ENCODE assay signal across 8 mouse cellular contexts in genomic region chr16:10280286-10280951, GRCm38 (mm10). TPM values are rescaled to one million over a fixed set of nuclear protein-coding genes. Genes with fewer than 3 reads are reported as not detected.
DNase-seq lines count a peak whose midpoint lies in the region; ATAC-seq and TF ChIP-seq lines count a peak whose summit lies in the region.

No protein-coding gene starts in this region.

- no peak overlapping the region for H3K4me3 ChIP-seq in kidney, embryonic 15.5 days (replicated peaks)
- no peak overlapping the region for H3K4me3 ChIP-seq in limb, embryonic 14.5 days (replicated peaks; ENCODE audit: low read length)

- 44% methylated on average over 12 of the region's 12 CpGs for WGBS in kidney, embryonic 15.5 days
- WGBS in limb, embryonic 14.5 days, result 44% methylated on average over 12 of the region's 12 CpGs

- peak; percentile 73 for ATAC-seq in Patski
- peak; percentile 38; the same call in 1 of the 2 replicates for ATAC-seq in kidney, embryonic 15.5 days (replicated peaks; ENCODE audit: low FRiP score)
- ATAC-seq in limb, embryonic 14.5 days (ENCODE audit: low FRiP score, low read depth), result peak; percentile 55; the same call in 1 of the 2 replicates

- no peak overlapping the region for H3K9ac ChIP-seq in kidney, embryonic 15.5 days
- H3K9ac ChIP-seq in limb, embryonic 14.5 days (ENCODE audit: low read depth, low read length, severe bottlenecking), result no peak overlapping the region

- intact Hi-C loops in gastrocnemius, postnatal 14 days (cut with DNase I; ENCODE audit: low total_unique reads), result loop anchor here (5.0 kb wide), 2 partner anchors 117 to 242 kb away; partner anchors contain the start of gene Tekt5

- H3K27me3 ChIP-seq in Patski, result no peaks in the 10 kb centered on the region
- H3K27me3 ChIP-seq in kidney, embryonic 15.5 days, result 0 out of 2 replicates have a peak, but pooled peaks cover 3% of the 10 kb centered on the region
- H3K27me3 ChIP-seq in limb, embryonic 14.5 days (ENCODE audit: control insufficient read depth, insufficient read depth, low read length), result no peaks in the 10 kb centered on the region

- no peak overlapping the region for H3K4me2 ChIP-seq in kidney, embryonic 15.5 days
- H3K4me2 ChIP-seq in limb, embryonic 14.5 days (replicated peaks; ENCODE audit: low read depth, low read length, severe bottlenecking), result no peak overlapping the region

- POLR2A ChIA-PET in Patski (lab: Charles Lee), result interaction anchor here (0.6 kb wide), 1 partner anchor 93 kb away, joined by 6 read pairs; no protein-coding TSS in a partner anchor

- H3K9me3 ChIP-seq in kidney, embryonic 15.5 days (replicated peaks), result no peaks in the 10 kb centered on the region
- H3K9me3 ChIP-seq in limb, embryonic 14.5 days (ENCODE audit: control insufficient read depth, low read length), result no peaks in the 10 kb centered on the region

- in situ Hi-C loops in Patski (cut with MboI; ENCODE audit: low pct_unique_long_range_greater_than_20kb), result no loop called here

- no peak overlapping the region for H3K27ac ChIP-seq in kidney, embryonic 15.5 days
- no peak overlapping the region for H3K27ac ChIP-seq in limb, embryonic 14.5 days (replicated peaks; ENCODE audit: low read depth, low read length)

- H3K4me1 ChIP-seq in kidney, embryonic 15.5 days, result peaks cover 5% of the 10 kb centered on the region; the same call in 1 of the 2 replicates
- H3K4me1 ChIP-seq in limb, embryonic 14.5 days (ENCODE audit: control insufficient read depth, insufficient read depth, low read length), result no peaks in the 10 kb centered on the region

- TF ChIP-seq CTCF in Patski (IDR thresholded peaks at IDR 0.05), result peak; percentile 93

- DNase-seq in 3134 (ENCODE audit: extremely low read depth, insufficient read length, low spot score), result peak; percentile 42
- no peak for DNase-seq in Patski (ENCODE audit: low read depth, low spot score)
- DNase-seq in cerebellum, postnatal 14 days, result peak; percentile 93 to 96
- DNase-seq in gastrocnemius, postnatal 14 days, result peak; percentile 77
- peak; percentile 83 for DNase-seq in limb, embryonic 14.5 days (ENCODE audit: low spot score)
- DNase-seq in retina, postnatal 1 day, result peak; percentile 84
- peak; percentile 54 for DNase-seq in urinary bladder, adult 2 months (ENCODE audit: low spot score)

- CTCF ChIA-PET in Patski (lab: Charles Lee), result interaction anchor here (0.6 to 7.6 kb wide), 14 partner anchors 9 to 243 kb away, joined by 3 to 102 read pairs (median 4); partner anchors contain the start of genes Nubp1 and Tekt5

- no peaks in the 10 kb centered on the region for H3K36me3 ChIP-seq in kidney, embryonic 15.5 days
- peaks cover 9% of the 10 kb centered on the region; the same call in 1 of the 2 replicates for H3K36me3 ChIP-seq in limb, embryonic 14.5 days (ENCODE audit: control insufficient read depth, insufficient read depth, low read length)

- no peak for TF ChIP-seq POLR2A in limb, embryonic 14.5 days (IDR thresholded peaks at IDR 0.05; ENCODE audit: borderline replicate concordance, extremely low read depth, insufficient read depth, insufficient read length)

RNA-seq across cellular contexts. Expression of gene Emp2, which starts 33.3 kb away (rescaled TPM):
- 14.1 TPM for polyA plus RNA-seq in Patski (2021)
- 10 to 100 TPM in 1 of 2 experiments, 1 to 10 TPM in 1; 6.4 to 10.1 TPM for total RNA-seq in gastrocnemius, postnatal 14 days (2021)
- polyA plus RNA-seq in kidney, embryonic 15.5 days (2015; fragmentation: Nextera tagmentation; extraction: Ambion mirVana), result 18.5 and 19.6 TPM in 2 replicates
- polyA plus RNA-seq in limb, embryonic 14.5 days (2012; rRNA removed), result 33.9 and 35.2 TPM in 2 replicates
- polyA plus RNA-seq in limb, embryonic 14.5 days (2014; fragmentation: Nextera tagmentation; extraction: Ambion mirVana), result 39.2 and 41.7 TPM in 2 replicates
- 87.9 and 90.7 TPM in 2 replicates for polyA plus RNA-seq in urinary bladder, adult 2 months (2012; rRNA removed)
